Comparison of ENCODE assay signal across 20 mouse cellular contexts in genomic region chr8:78254374-78254773, GRCm38 (mm10). TPM values are rescaled to one million over a fixed set of nuclear protein-coding genes. Genes with fewer than 3 reads are reported as not detected.
DNase-seq lines count a peak whose midpoint lies in the region; ATAC-seq and TF ChIP-seq lines count a peak whose summit lies in the region.
"Had no signal": no experiment of that assay in that cellular context is flagged by ENCODE, and none has a peak within 500 bp of the region (broad histone marks: within the 10 kb centered on the region; RNA-seq: fewer than 3 reads in every experiment).

No protein-coding gene starts in this region.

- DNase-seq in layer of hippocampus, adult 11-12 months (ENCODE audit: low spot score), result peak; percentile 11
- DNase-seq in layer of hippocampus, adult 2 months (ENCODE audit: low spot score in 2 of 2), result no peak
- DNase-seq in CH12.LX (ENCODE audit: extremely low read depth), result no peak
- DNase-seq in cerebellum, postnatal 4 days (ENCODE audit: low spot score in 2 of 2), result peak; percentile 28 to 74
- no peak for DNase-seq in spleen, postnatal 14 days (ENCODE audit: low spot score in 2 of 2)
- no peak for DNase-seq in natural killer cell, adult 2 months (ENCODE audit: low spot score in 2 of 2)
- no peak for DNase-seq in adrenal gland, adult (ENCODE audit: inconsistent age in 2 of 2, low spot score in 1 of 2)
- DNase-seq: adrenal gland, adult 2 months; kidney, postnatal 36 days; right cerebral cortex, postnatal 4 days had no signal

- TF ChIP-seq POLR2A in CH12.LX (IDR thresholded peaks at IDR 0.05; ENCODE audit: low read depth, low read length), result no peak

- TF ChIP-seq CTCF in layer of hippocampus, adult 2 months (conservative IDR thresholded peaks at IDR 0.05), result no peak
- TF ChIP-seq CTCF in CH12.LX (conservative IDR thresholded peaks at IDR 0.05 in 1 of 2, IDR thresholded peaks at IDR 0.05 in 1 of 2; ENCODE audit: low read depth in 2 of 2, low read length in 2 of 2), result peak in 1 of 2 experiments; percentile 22; a peak in 2 of 4 replicates

- ATAC-seq in cerebellum, adult (ENCODE audit: insufficient number of reproducible peaks, low FRiP score, low TSS enrichment), result peak; percentile 85
- ATAC-seq: CD4-positive, CD25-positive, alpha-beta regulatory T cell, adult 4 months; intestine, embryonic 16.5 days; Patski had no signal

- in situ Hi-C loops in CH12.LX (cut with MboI; ENCODE audit: low pct_ligation_motif_present, low pct_unique_long_range_greater_than_20kb, low sequenced_read_pairs), result loop anchor here (25.0 kb wide), 1 partner anchor 383 kb away; no protein-coding TSS in a partner anchor

- no peak overlapping the region for H3K27ac ChIP-seq in layer of hippocampus, adult 2 months
- no peak overlapping the region for H3K27ac ChIP-seq in CH12.LX (ENCODE audit: insufficient read depth, low read depth)
- H3K27ac ChIP-seq: neural tube, embryonic 13.5 days had no signal

- H3K36me3 ChIP-seq in CH12.LX (replicated peaks in 1 of 2; ENCODE audit: control insufficient read depth in 1 of 2, insufficient read depth in 1 of 2, low read length in 1 of 2), result no peaks in the 10 kb centered on the region
- H3K36me3 ChIP-seq: neural tube, embryonic 13.5 days had no signal

- H3K9me3 ChIP-seq in CH12.LX (replicated peaks; ENCODE audit: low read length), result no peaks in the 10 kb centered on the region
- H3K9me3 ChIP-seq: neural tube, embryonic 13.5 days had no signal

- no peak overlapping the region for H3K9ac ChIP-seq in CH12.LX (ENCODE audit: insufficient read depth, low read depth)
- H3K9ac ChIP-seq: neural tube, embryonic 13.5 days had no signal

- H3K27me3 ChIP-seq in CH12.LX (replicated peaks), result no peaks in the 10 kb centered on the region
- H3K27me3 ChIP-seq: neural tube, embryonic 13.5 days had no signal

- H3K4me2 ChIP-seq in CH12.LX (ENCODE audit: insufficient read depth, low read depth, poor library complexity, severe bottlenecking), result no peak overlapping the region
- H3K4me2 ChIP-seq: neural tube, embryonic 13.5 days had no signal

- TF ChIP-seq EP300 in CH12.LX (IDR thresholded peaks at IDR 0.05; ENCODE audit: low read length), result no peak

- H3K79me2 ChIP-seq in CH12.LX (replicated peaks; ENCODE audit: control insufficient read depth, extremely low read depth, insufficient read depth, poor library complexity, severe bottlenecking), result no peaks in the 10 kb centered on the region

- TF ChIP-seq RAD21 in CH12.LX (IDR thresholded peaks at IDR 0.05; ENCODE audit: low read depth, low read length), result no peak; the same call in none of the 2 replicates

- no peak overlapping the region for H3K4me3 ChIP-seq in layer of hippocampus, adult 2 months
- no peak overlapping the region for H3K4me3 ChIP-seq in CH12.LX (replicated peaks in 1 of 3; ENCODE audit: low read depth in 2 of 3, low read length in 2 of 3, poor library complexity in 1 of 3)
- H3K4me3 ChIP-seq: erythroblast, embryonic 14.5 days; neural tube, embryonic 13.5 days had no signal

- peaks cover 5 to 9% of the 10 kb centered on the region in 2 experiments; a peak in 1 of 4 replicates for H3K4me1 ChIP-seq in CH12.LX (ENCODE audit: control insufficient read depth in 1 of 2, insufficient read depth in 2 of 2)
- H3K4me1 ChIP-seq: neural tube, embryonic 13.5 days had no signal

- dilution Hi-C loops in CH12.LX (cut with MboI; ENCODE audit: extremely low pct_ligation_motif_present, extremely low pct_unique_long_range_greater_than_20kb, low sequenced_read_pairs), result no loop called here

TF ChIP-seq in CH12.LX, 34 proteins besides CTCF, POLR2A, EP300 and RAD21:
- no peak for TF ChIP-seq ZNF384 (IDR thresholded peaks at IDR 0.05; ENCODE audit: low read depth, low read length)
- no peak for TF ChIP-seq MAX (IDR thresholded peaks at IDR 0.05; ENCODE audit: low read length)
- TF ChIP-seq NELFE (IDR thresholded peaks at IDR 0.05; ENCODE audit: low read depth, low read length), result no peak
- no peak for TF ChIP-seq ETS1 (conservative IDR thresholded peaks at IDR 0.05; ENCODE audit: low read depth, low read length)
- no peak for TF ChIP-seq KAT2A (IDR thresholded peaks at IDR 0.05; ENCODE audit: insufficient replicate concordance, low read length)
- TF ChIP-seq MYC (IDR thresholded peaks at IDR 0.05; ENCODE audit: low read depth, low read length), result no peak
- no peak for TF ChIP-seq SIN3A (IDR thresholded peaks at IDR 0.05; ENCODE audit: low read length)
- TF ChIP-seq SMC3 (IDR thresholded peaks at IDR 0.05; ENCODE audit: low read depth, low read length), result 0 out of 2 replicates have a peak, but pooled peaks have one; percentile 10
- no peak for TF ChIP-seq E2F4 (IDR thresholded peaks at IDR 0.05; ENCODE audit: insufficient replicate concordance, low read depth, low read length)
- no peak for TF ChIP-seq CHD2 (IDR thresholded peaks at IDR 0.05; ENCODE audit: low read length)
- no peak for TF ChIP-seq POLR2AphosphoS2 (IDR thresholded peaks at IDR 0.05; ENCODE audit: low read depth, low read length)
- no peak for TF ChIP-seq JUND (conservative IDR thresholded peaks at IDR 0.05; ENCODE audit: low read depth, low read length)
- no peak for TF ChIP-seq HCFC1 (IDR thresholded peaks at IDR 0.05; ENCODE audit: low read depth, low read length)
- TF ChIP-seq ELF1 (IDR thresholded peaks at IDR 0.05; ENCODE audit: low read depth, low read length), result 0 out of 2 replicates have a peak, but pooled peaks have one; percentile 16

RNA-seq across cellular contexts. Expression of gene Ttc29, which starts 41.3 kb away (rescaled TPM):
- not detected for total RNA-seq in layer of hippocampus, adult 2 months (2021)
- total RNA-seq in CH12.LX (2012; rRNA removed) (not detected in 2 replicates), CH12.LX (2014; rRNA removed) (not detected in 2 replicates)
- polyA plus RNA-seq in CH12.LX (2012; ENCODE audit: insufficient read length, low read depth), result not detected in 2 replicates
- total RNA-seq: adrenal gland, adult 2 months; gastrocnemius, adult 8-10 months; megakaryocyte-erythroid progenitor cell, adult 5-6 weeks had no signal
- polyA plus RNA-seq: adrenal gland, adult 2 months; CD4-positive, CD25-positive, alpha-beta regulatory T cell, adult 4 months; erythroblast, embryonic 14.5 days; heart, embryonic 14.5 days; intestine, embryonic 16.5 days; liver, embryonic 16.5 days; neural tube, embryonic 13.5 days; Patski had no signal

Comparison
In these comparisons a context has a peak if more than half of its experiments do, and no peak if none do; other contexts are left out.
1. DNase-seq: peak in layer of hippocampus, adult 11-12 months (single experiment) and cerebellum, postnatal 4 days (2 of 2); none in layer of hippocampus, adult 2 months (0 of 2), CH12.LX (single experiment), spleen, postnatal 14 days (0 of 2), natural killer cell, adult 2 months (0 of 2) and adrenal gland, adult (0 of 2).